Mouse (Mus musculus) ES-E14 (cell line): ENCODE measurements at regions not wholly inside any gene's neighbourhood (a gene's known extent, or its start where the extent isn't known, plus 50 kb on each side); places are given as distances from the start of the nearest gene placed in this dataset.

Experiments used
- DNase-seq: peaks from one replicate; pipeline ENCODE4 v3.0.0-alpha.2; 2013; ENCODE audit warnings: low read depth, low spot score
- H3K27ac ChIP-seq: 2 replicates; pipeline ENCODE4 v1.5.1; 2012; ENCODE audit warnings: low read depth, mild to moderate bottlenecking, low read length, moderate library complexity, mixed read lengths; ENCODE audit not compliant: poor library complexity, insufficient read depth, severe bottlenecking
- H3K36me3 ChIP-seq: 2 replicates; pipeline ENCODE4 v1.6.1; 2012; ENCODE audit warnings: mild to moderate bottlenecking, low read length, moderate library complexity, mixed read lengths; ENCODE audit not compliant: control insufficient read depth, poor library complexity, insufficient read depth, severe bottlenecking
- H3K4me1 ChIP-seq, 2 experiments: fragments of 150-350 bp in 1 of 2; sonication (generic) in 1 of 2; 2 replicates each; pipeline ENCODE4 v1.6.1; 2012; ENCODE audit warnings: low read length in 2 of 2, mild to moderate bottlenecking in 1 of 2, mixed read lengths in 1 of 2; ENCODE audit not compliant: control insufficient read depth in 2 of 2, insufficient read depth in 2 of 2, poor library complexity in 1 of 2
- H3K4me3 ChIP-seq, 2 experiments: fragments of 150-350 bp in 1 of 2; sonication (generic) in 1 of 2; 2 replicates each; pipeline ENCODE4 v1.5.1; 2012; ENCODE audit warnings: low read length in 2 of 2, low read depth in 1 of 2, mild to moderate bottlenecking in 1 of 2, mixed read lengths in 1 of 2; ENCODE audit not compliant: insufficient read depth in 1 of 2, poor library complexity in 1 of 2, severe bottlenecking in 1 of 2
- H3K9ac ChIP-seq: 2 replicates; pipeline ENCODE4 v1.6.1; 2012; ENCODE audit warnings: low read depth, mild to moderate bottlenecking, low read length, mixed read lengths; ENCODE audit not compliant: poor library complexity, insufficient read depth, severe bottlenecking
- H3K9me3 ChIP-seq: fragments of 150-350 bp; sonication (generic); 2 replicates; pipeline ENCODE4 v1.6.1; 2012; ENCODE audit warnings: low read depth, mild to moderate bottlenecking, low read length; ENCODE audit not compliant: control insufficient read depth, insufficient read depth
- CHD2 ChIP-seq: IDR thresholded peaks from 2 replicates; pipeline ENCODE4 v1.6.1; 2014; ENCODE audit warnings: mild to moderate bottlenecking, low read depth, low read length, inconsistent platforms
- HCFC1 ChIP-seq: IDR thresholded peaks from 2 replicates; pipeline ENCODE4 v1.6.1; 2012; ENCODE audit warnings: low read length, inconsistent platforms, borderline replicate concordance; ENCODE audit not compliant: insufficient read depth
- MAFK ChIP-seq: IDR thresholded peaks from 2 replicates; pipeline ENCODE4 v1.6.1; 2014; ENCODE audit warnings: mild to moderate bottlenecking, low read depth, low read length, inconsistent platforms; ENCODE audit not compliant: insufficient read depth
- ZC3H11A ChIP-seq: IDR thresholded peaks from 2 replicates; pipeline ENCODE4 v1.6.1; 2012; ENCODE audit warnings: low read depth, mild to moderate bottlenecking, inconsistent platforms, low read length, borderline replicate concordance
- ZNF384 ChIP-seq: IDR thresholded peaks from 2 replicates; pipeline ENCODE4 v1.6.1; 2012; ENCODE audit warnings: low read depth, low read length, inconsistent platforms
- in situ Hi-C, 2 experiments: fragments of 600-800 bp; cut with MboI; formaldehyde crosslinking; loops; one replicate each; pipeline ENCODE4 v1.15.1; 2025; ENCODE audit warnings: low sequenced_read_pairs in 2 of 2, inconsistent platforms in 1 of 2; ENCODE audit not compliant: unreplicated experiment in 2 of 2

DNA sequence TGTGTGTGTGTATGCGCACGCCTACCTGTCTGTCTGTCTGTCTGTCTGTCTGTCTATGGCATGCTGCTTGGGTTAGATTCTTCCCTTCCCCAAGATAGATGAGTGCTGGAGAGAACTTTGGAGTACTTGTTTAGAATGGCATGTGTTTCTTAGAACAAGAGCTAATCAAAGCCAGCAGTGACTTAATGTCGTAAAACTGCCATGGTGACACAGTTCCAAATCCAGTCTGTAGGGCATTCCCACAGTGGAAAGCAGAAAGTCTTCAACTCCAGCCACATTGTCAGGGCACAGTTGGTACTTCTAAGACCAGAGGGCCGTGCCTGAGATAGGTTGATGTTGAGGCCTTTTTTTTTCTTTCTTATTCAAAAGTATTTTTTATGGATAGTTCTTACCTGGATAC, 95.6 kb downstream of the Gm10604 start:
- H3K9me3 ChIP-seq = no peaks in the 10 kb centered on the region
- H3K4me3 ChIP-seq = no peak overlapping the region
- H3K36me3 ChIP-seq = no peaks in the 10 kb centered on the region
- in situ Hi-C loops = no loop called here
- H3K9ac ChIP-seq = no peak overlapping the region
- no peak for DNase-seq
- H3K27ac ChIP-seq = no peak overlapping the region
- no peaks in the 10 kb centered on the region for H3K4me1 ChIP-seq
- TF ChIP-seq MAFK (no peak), ZNF384 (no peak), HCFC1 (no peak), CHD2 (no peak), ZC3H11A (no peak)

DNA sequence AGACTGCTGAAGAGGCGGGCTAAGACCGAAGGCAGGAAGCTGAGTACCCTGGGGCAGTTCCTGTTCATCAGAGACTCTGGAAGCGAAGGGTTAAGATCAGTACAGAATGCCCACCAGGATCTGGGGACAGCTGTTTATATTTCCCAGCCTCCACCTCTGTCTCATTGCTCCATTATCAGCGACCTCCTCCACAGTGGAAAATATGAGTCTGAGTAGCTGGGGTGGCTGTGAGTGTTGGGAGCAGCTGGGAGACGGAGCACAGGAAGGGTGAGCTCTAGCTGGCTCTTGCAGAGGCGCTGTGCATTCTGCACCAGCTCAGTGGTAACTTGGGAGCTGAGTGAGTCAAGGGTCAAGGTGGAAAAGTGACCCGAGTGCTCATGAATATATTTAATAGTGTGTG, 96.2 kb downstream of the Gm10604 start:
- H3K4me3 ChIP-seq = no peak overlapping the region
- H3K9me3 ChIP-seq = no peaks in the 10 kb centered on the region
- H3K9ac ChIP-seq = no peak overlapping the region
- in situ Hi-C loops = no loop called here
- no peak for DNase-seq
- no peaks in the 10 kb centered on the region for H3K36me3 ChIP-seq
- no peak overlapping the region for H3K27ac ChIP-seq
- H3K4me1 ChIP-seq = no peaks in the 10 kb centered on the region
- TF ChIP-seq ZNF384 = no peak

DNA sequence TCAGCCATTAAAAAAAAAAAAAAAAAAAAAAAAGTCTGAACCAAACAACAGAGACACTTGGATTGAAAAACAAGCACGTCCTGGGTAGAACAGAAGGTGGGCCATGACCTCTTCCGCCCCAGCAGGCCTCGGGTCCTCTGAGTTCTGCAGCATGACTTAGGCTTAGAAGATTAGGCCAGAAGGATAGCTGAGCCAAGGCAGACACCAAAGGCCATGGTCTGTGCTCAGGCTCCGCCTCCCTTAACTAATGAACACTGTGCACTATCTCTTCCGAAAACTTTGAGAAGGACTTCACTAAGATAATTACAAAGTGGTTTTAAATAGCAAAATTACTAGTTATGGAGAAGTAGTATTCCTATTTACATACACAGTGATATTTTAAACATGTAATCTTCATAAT, 97.8 kb downstream of the Gm10604 start:
- no peaks in the 10 kb centered on the region for H3K9me3 ChIP-seq
- in situ Hi-C loops = no loop called here
- H3K4me3 ChIP-seq = no peak overlapping the region
- DNase-seq = no peak
- no peaks in the 10 kb centered on the region for H3K4me1 ChIP-seq
- H3K27ac ChIP-seq = no peak overlapping the region
- no peak overlapping the region for H3K9ac ChIP-seq
- TF ChIP-seq ZNF384 (no peak), MAFK (no peak), ZC3H11A (no peak), CHD2 (no peak), HCFC1 (no peak)
- H3K36me3 ChIP-seq = no peaks in the 10 kb centered on the region

DNA sequence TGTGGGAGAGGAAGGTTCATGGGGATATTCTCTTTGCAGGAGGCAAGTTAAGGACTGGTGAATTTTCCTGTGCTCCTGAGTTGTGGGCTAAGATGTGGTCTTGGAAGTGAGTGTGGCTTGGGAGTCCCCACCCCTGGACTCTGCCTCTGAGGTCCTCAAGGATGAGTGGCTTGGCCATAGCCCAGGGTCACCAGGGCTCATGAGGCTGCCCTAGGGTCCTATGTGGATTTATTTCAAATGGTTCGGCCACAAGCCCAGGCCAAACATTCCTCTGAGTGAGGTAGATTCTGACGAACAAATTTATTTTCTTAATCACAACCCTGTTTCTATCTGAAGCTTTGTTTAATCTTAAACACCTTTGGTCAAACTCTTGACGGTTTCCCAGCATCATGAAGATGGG, 98.4 kb downstream of the Gm10604 start:
- H3K9me3 ChIP-seq = no peaks in the 10 kb centered on the region
- TF ChIP-seq MAFK (no peak), HCFC1 (no peak)
- no peaks in the 10 kb centered on the region for H3K36me3 ChIP-seq
- no peak overlapping the region for H3K9ac ChIP-seq
- in situ Hi-C loops = no loop called here
- no peak for DNase-seq
- H3K4me3 ChIP-seq = no peak overlapping the region
- no peak overlapping the region for H3K27ac ChIP-seq
- H3K4me1 ChIP-seq = no peaks in the 10 kb centered on the region

DNA sequence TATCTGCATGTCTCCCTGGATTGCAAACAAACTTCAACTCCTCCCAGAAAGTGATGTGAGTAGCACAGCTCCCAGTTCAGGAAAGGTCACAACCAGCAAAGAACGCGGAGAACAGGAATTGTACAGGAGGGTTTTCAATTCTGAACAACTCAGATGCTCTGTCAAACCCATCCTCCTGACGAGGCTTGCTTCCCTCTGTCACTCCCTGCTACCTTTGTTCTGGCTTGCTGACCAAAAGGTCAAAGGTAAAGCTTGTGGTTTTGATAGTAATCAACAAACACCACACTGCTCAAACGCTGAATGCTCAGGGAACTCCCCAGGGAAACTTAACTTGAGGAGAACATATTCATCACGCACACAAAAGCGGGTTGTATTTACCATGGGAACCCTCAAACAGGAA, 102.4 kb downstream of the Gm10604 start:
- no peak overlapping the region for H3K27ac ChIP-seq
- H3K9me3 ChIP-seq = no peaks in the 10 kb centered on the region
- H3K4me3 ChIP-seq = no peak overlapping the region
- in situ Hi-C loops = no loop called here
- TF ChIP-seq ZNF384 = no peak
- no peak for TF ChIP-seq HCFC1
- no peak for TF ChIP-seq MAFK
- TF ChIP-seq ZC3H11A = no peak
- no peak for TF ChIP-seq CHD2
- H3K36me3 ChIP-seq = no peaks in the 10 kb centered on the region
- no peak for DNase-seq
- no peak overlapping the region for H3K9ac ChIP-seq
- H3K4me1 ChIP-seq = no peaks in the 10 kb centered on the region
